Mouse (Mus musculus): ENCODE data around the gene Ints11.

DNA sequence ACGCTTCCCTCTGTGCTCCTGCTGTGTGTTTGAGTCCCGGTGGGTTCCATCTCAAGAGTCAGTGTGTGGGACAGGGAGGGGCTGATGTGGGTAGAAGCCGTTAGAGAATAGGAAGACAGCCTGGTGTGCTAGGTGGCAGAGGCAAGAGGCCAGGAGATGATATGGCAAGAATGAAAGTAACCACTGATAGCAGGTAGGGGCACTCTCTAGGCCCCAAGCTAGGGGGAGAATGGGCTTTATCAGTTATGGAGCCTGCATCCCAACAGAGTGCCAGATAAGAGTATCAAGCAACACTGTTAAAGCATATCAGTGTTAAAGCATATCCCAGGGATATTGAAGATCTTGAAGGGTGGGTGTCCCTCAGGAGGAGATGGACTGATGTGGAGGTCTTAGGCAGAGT, 12.5 kb upstream of the Ints11 start:
- TF ChIP-seq CTCF (conservative IDR thresholded peaks at IDR 0.05 in 1 of 2, IDR thresholded peaks at IDR 0.05 in 1 of 2; ENCODE audit: low read depth in 2 of 2, low read length in 2 of 2), result no peak
- no peak for TF ChIP-seq PAX5 (IDR thresholded peaks at IDR 0.05; ENCODE audit: low read length)
- no peak for TF ChIP-seq MAZ (IDR thresholded peaks at IDR 0.05; ENCODE audit: low read depth, low read length)
- TF ChIP-seq NELFE (IDR thresholded peaks at IDR 0.05; ENCODE audit: low read depth, low read length), result no peak
- no peak for TF ChIP-seq POLR2A (IDR thresholded peaks at IDR 0.05; ENCODE audit: low read depth, low read length)
- no peak for TF ChIP-seq EP300 (IDR thresholded peaks at IDR 0.05; ENCODE audit: low read length)
- no peak for TF ChIP-seq MAX (IDR thresholded peaks at IDR 0.05; ENCODE audit: low read length)
- no peak for TF ChIP-seq MYC (IDR thresholded peaks at IDR 0.05; ENCODE audit: low read depth, low read length)
- no peak for TF ChIP-seq MAFK (IDR thresholded peaks at IDR 0.05; ENCODE audit: insufficient replicate concordance, low read length)
- no peak for TF ChIP-seq HCFC1 (IDR thresholded peaks at IDR 0.05; ENCODE audit: low read depth, low read length)
- no peak for TF ChIP-seq MEF2A (IDR thresholded peaks at IDR 0.05; ENCODE audit: borderline replicate concordance, low read depth, low read length)
- no peak for TF ChIP-seq IRF4 (IDR thresholded peaks at IDR 0.05; ENCODE audit: low read depth, low read length)
- TF ChIP-seq E2F4 (IDR thresholded peaks at IDR 0.05; ENCODE audit: insufficient replicate concordance, low read depth, low read length), result no peak
- no peak for TF ChIP-seq USF2 (conservative IDR thresholded peaks at IDR 0.05; ENCODE audit: low read depth, low read length)

Data from CH12.LX (cell line).